Mouse (Mus musculus): Measurements from ENCODE around the gene Fcer1g. TPM values are rescaled to one million over a fixed set of nuclear protein-coding genes. Genes with fewer than 3 reads are reported as not detected.

The Fcer1g gene
- polyA plus RNA-seq, 1 experiment from 2014 or later, result 22.0 TPM

GRCm38 (mm10) chr1:171263185-171263611 is 29.0 kb upstream of the Fcer1g start:
- peak; percentile 94 for ATAC-seq (replicated peaks)
- H3K4me3 ChIP-seq, result peak overlapping the region; percentile 29; the same call in 1 of the 2 replicates
- no peaks in the 10 kb centered on the region for H3K36me3 ChIP-seq
- H3K4me1 ChIP-seq, result peaks cover 18% of the 10 kb centered on the region
- no peaks in the 10 kb centered on the region for H3K9me3 ChIP-seq
- H3K27me3 ChIP-seq, result no peaks in the 10 kb centered on the region
- peak overlapping the region; percentile 94 for H3K27ac ChIP-seq (replicated peaks)
- WGBS, result 0% methylated on average over 2 of the region's 2 CpGs
- 0 out of 2 replicates have a peak overlapping the region, but pooled peaks have one; percentile 10 for H3K9ac ChIP-seq (replicated peaks)
- H3K4me2 ChIP-seq (replicated peaks), result peak overlapping the region; percentile 50

GRCm38 (mm10) chr1:171262594-171263130 is 28.5 kb upstream of the Fcer1g start:
- Histone ChIP-seq H3K4me3 (peak overlapping the region; percentile 29), H3K27me3 (no peaks in the 10 kb centered on the region), H3K9me3 (no peaks in the 10 kb centered on the region), H3K4me1 (peaks cover 18% of the 10 kb centered on the region), H3K36me3 (no peaks in the 10 kb centered on the region), H3K27ac (replicated peaks) (peak overlapping the region; percentile 94), H3K4me2 (replicated peaks) (peak overlapping the region; percentile 50), H3K9ac (replicated peaks) (peak overlapping the region; percentile 29; the same call in 1 of the 2 replicates)
- under 1% methylated on average over 8 of the region's 8 CpGs for WGBS
- peak; percentile 86 for ATAC-seq (replicated peaks)

- H3K27ac ChIP-seq (replicated peaks), result no peak overlapping the region
- no peaks in the 10 kb centered on the region for H3K9me3 ChIP-seq
- 79% methylated on average over 3 of the region's 3 CpGs for WGBS
- no peaks in the 10 kb centered on the region for H3K27me3 ChIP-seq
- H3K36me3 ChIP-seq, result no peaks in the 10 kb centered on the region
- ATAC-seq (replicated peaks), result no peak
- H3K4me1 ChIP-seq, result peaks cover 18% of the 10 kb centered on the region
- no peak overlapping the region for H3K9ac ChIP-seq (replicated peaks)
- H3K4me3 ChIP-seq, result no peak overlapping the region
- no peak overlapping the region for H3K4me2 ChIP-seq (replicated peaks)
Observed at GRCm38 (mm10) chr1:171260316-171260715, 26.2 kb upstream of the Fcer1g start.

GRCm38 (mm10) chr1:171258921-171259320 is 24.8 kb upstream of the Fcer1g start:
- Histone ChIP-seq H3K9me3 (no peaks in the 10 kb centered on the region), H3K9ac (replicated peaks) (no peak overlapping the region), H3K4me1 (peaks cover 17% of the 10 kb centered on the region), H3K27ac (replicated peaks) (no peak overlapping the region), H3K27me3 (no peaks in the 10 kb centered on the region), H3K36me3 (no peaks in the 10 kb centered on the region), H3K4me3 (no peak overlapping the region), H3K4me2 (replicated peaks) (no peak overlapping the region)
- ATAC-seq (replicated peaks), result no peak
- WGBS, result 84% methylated on average over 17 of the region's 17 CpGs

- no peak overlapping the region for H3K9ac ChIP-seq (replicated peaks)
- no peaks in the 10 kb centered on the region for H3K36me3 ChIP-seq
- H3K4me1 ChIP-seq, result peaks cover 11% of the 10 kb centered on the region
- no peaks in the 10 kb centered on the region for H3K9me3 ChIP-seq
- WGBS, result 83% methylated on average over 9 of the region's 9 CpGs
- no peak overlapping the region for H3K4me3 ChIP-seq
- H3K4me2 ChIP-seq (replicated peaks), result no peak overlapping the region
- no peak for ATAC-seq (replicated peaks)
- H3K27ac ChIP-seq (replicated peaks), result no peak overlapping the region
- no peaks in the 10 kb centered on the region for H3K27me3 ChIP-seq
Observed at GRCm38 (mm10) chr1:171257781-171258180, 23.6 kb upstream of the Fcer1g start.

GRCm38 (mm10) chr1:171256937-171257548 is 22.9 kb upstream of the Fcer1g start:
- WGBS, result 65% methylated on average over 15 of the region's 15 CpGs
- peaks cover 11% of the 10 kb centered on the region for H3K4me1 ChIP-seq
- H3K36me3 ChIP-seq, result no peaks in the 10 kb centered on the region
- no peak overlapping the region for H3K9ac ChIP-seq (replicated peaks)
- H3K4me3 ChIP-seq, result no peak overlapping the region
- H3K27me3 ChIP-seq, result no peaks in the 10 kb centered on the region
- no peak overlapping the region for H3K27ac ChIP-seq (replicated peaks)
- H3K9me3 ChIP-seq, result no peaks in the 10 kb centered on the region
- ATAC-seq (replicated peaks), result peak; percentile 4; the same call in 1 of the 2 replicates
- H3K4me2 ChIP-seq (replicated peaks), result no peak overlapping the region

- Histone ChIP-seq H3K4me1 (peaks cover 16% of the 10 kb centered on the region), H3K9ac (replicated peaks) (no peak overlapping the region), H3K36me3 (no peaks in the 10 kb centered on the region), H3K4me3 (no peak overlapping the region), H3K4me2 (replicated peaks) (no peak overlapping the region), H3K9me3 (no peaks in the 10 kb centered on the region), H3K27ac (replicated peaks) (no peak overlapping the region), H3K27me3 (no peaks in the 10 kb centered on the region)
- ATAC-seq (replicated peaks), result no peak
- 90% methylated on average over 24 of the region's 24 CpGs for WGBS
Observed at GRCm38 (mm10) chr1:171256095-171256818, 22.1 kb upstream of the Fcer1g start.

GRCm38 (mm10) chr1:171252415-171252814 is 18.2 kb upstream of the Fcer1g start:
- ATAC-seq (replicated peaks), result no peak
- Histone ChIP-seq H3K4me1 (peaks cover 47% of the 10 kb centered on the region), H3K27me3 (no peaks in the 10 kb centered on the region), H3K4me3 (peak overlapping the region; percentile 32; the same call in 1 of the 2 replicates), H3K36me3 (no peaks in the 10 kb centered on the region), H3K27ac (replicated peaks) (peak overlapping the region; percentile 85), H3K9ac (replicated peaks) (no peak overlapping the region), H3K9me3 (no peaks in the 10 kb centered on the region), H3K4me2 (replicated peaks) (peak overlapping the region; percentile 47)
- WGBS, result 47% methylated on average over 17 of the region's 17 CpGs

GRCm38 (mm10) chr1:171251594-171252324 is 17.6 kb upstream of the Fcer1g start:
- Histone ChIP-seq H3K9ac (replicated peaks) (peak overlapping the region; percentile 16; the same call in 1 of the 2 replicates), H3K27me3 (no peaks in the 10 kb centered on the region), H3K27ac (replicated peaks) (peak overlapping the region; percentile 85), H3K36me3 (no peaks in the 10 kb centered on the region), H3K4me2 (replicated peaks) (peak overlapping the region; percentile 47), H3K4me3 (peak overlapping the region; percentile 32), H3K9me3 (no peaks in the 10 kb centered on the region), H3K4me1 (peaks cover 51% of the 10 kb centered on the region)
- no peak for ATAC-seq (replicated peaks)
- 7% methylated on average over 13 of the region's 13 CpGs for WGBS

- Histone ChIP-seq H3K4me3 (peak within 1 kb of the TSS; percentile 32), H3K27me3 (no peaks in the 10 kb centered on the region), H3K4me1 (peaks cover 56% of the 10 kb centered on the region), H3K27ac (replicated peaks) (peak within 1 kb of the TSS; percentile 85), H3K36me3 (no peaks in the 10 kb centered on the region), H3K9me3 (no peaks in the 10 kb centered on the region), H3K4me2 (replicated peaks) (peak within 1 kb of the TSS; percentile 47), H3K9ac (replicated peaks) (peak within 1 kb of the TSS; percentile 41)
- ATAC-seq (replicated peaks), result peak; percentile 32
- 18% methylated on average over 26 of the region's 26 CpGs for WGBS
Observed at GRCm38 (mm10) chr1:171250680-171251593, 16.8 kb upstream of the Fcer1g start, which contains the start of gene Ndufs2. Gene Ndufs2 (minus strand): TSS chr1:171251388.
